Mouse (Mus musculus): Measurements from ENCODE around the gene Eif5a. TPM values are rescaled to one million over a fixed set of nuclear protein-coding genes. Genes with fewer than 3 reads are reported as not detected.

Gene Eif5a
- polyA plus RNA-seq, 1 experiment from 2014 or later = 2,006 TPM

DNA sequence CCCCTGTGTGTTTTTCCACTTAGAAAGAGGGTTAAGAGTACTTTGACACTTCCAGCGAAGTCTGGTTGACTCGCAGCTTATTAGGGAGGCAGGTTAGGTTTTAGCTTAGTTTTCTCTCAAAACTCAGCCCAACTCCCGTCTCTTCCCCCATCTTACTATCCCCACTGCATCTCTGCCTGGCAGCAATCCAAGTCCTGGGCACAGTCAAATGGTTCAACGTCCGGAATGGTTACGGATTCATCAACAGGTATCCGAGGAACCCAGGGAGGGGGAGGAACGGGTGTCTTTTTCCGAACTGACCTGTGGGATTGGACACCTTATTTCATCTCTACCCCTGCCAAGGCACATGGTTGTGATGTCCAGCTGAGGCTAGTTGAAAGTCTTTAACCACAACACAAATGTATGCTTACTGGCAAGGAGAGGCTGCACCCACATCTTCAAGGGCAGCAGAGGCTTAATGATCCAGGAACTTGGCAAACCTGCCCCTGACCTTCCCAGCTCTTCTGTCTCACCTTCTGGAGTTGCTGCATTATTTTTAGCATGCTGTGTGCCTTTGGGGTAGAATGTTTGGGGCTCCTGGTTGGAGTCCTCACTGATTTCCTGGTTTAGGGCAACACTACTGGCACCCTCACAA, 15.1 kb upstream of the Eif5a start:
- H3K36me3 ChIP-seq (ENCODE audit: insufficient read depth) = 0 out of 2 replicates have a peak, but pooled peaks cover under 1% of the 10 kb centered on the region
- peaks cover 28% of the 10 kb centered on the region for H3K27me3 ChIP-seq (ENCODE audit: insufficient read depth, low read length)
- TF ChIP-seq CTCF (IDR thresholded peaks at IDR 0.05; ENCODE audit: low read depth) = no peak
- DNase-seq = no peak
- peaks cover 6% of the 10 kb centered on the region; the same call in 1 of the 2 replicates for H3K4me1 ChIP-seq (ENCODE audit: insufficient read depth)
- no peak for ATAC-seq (ENCODE audit: insufficient read depth)
- peak overlapping the region; percentile 54; the same call in 1 of the 2 replicates for H3K4me3 ChIP-seq (ENCODE audit: low read depth, low read length)
- no peak overlapping the region for H3K27ac ChIP-seq (ENCODE audit: low read depth)
- H3K9me3 ChIP-seq (ENCODE audit: low read depth, low read length) = no peaks in the 10 kb centered on the region
- H3K9ac ChIP-seq = no peak overlapping the region
- H3K4me2 ChIP-seq = peak overlapping the region; percentile 99
- 33% methylated on average over 9 of the region's 9 CpGs for WGBS

DNA sequence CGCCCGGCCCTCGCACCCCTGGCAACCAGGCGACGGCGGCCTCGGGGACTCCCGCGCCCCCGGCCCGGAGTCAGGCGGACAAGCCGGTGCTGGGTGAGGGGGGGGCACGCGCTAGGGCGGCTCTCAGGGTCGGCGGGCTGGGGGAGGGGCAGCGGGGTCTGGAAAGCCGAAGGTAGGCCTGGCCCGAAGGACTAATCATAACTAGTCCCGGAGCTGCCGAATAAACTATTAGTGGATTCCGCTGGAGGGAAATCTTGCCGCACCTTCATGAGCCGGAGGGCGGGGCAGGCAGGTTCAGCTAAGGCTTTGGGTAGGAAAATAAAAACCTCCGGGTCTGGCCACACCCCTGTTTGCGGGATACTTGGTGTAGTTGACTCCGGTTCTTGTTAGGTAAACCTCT, 14.4 kb upstream of the Eif5a start:
- H3K4me3 ChIP-seq (ENCODE audit: low read depth, low read length) = peak overlapping the region; percentile 54
- peak overlapping the region; percentile 99 for H3K4me2 ChIP-seq
- peak overlapping the region; percentile 58 for H3K9ac ChIP-seq
- no peak for TF ChIP-seq CTCF (IDR thresholded peaks at IDR 0.05; ENCODE audit: low read depth)
- 1% methylated on average over 30 of the region's 30 CpGs for WGBS
- H3K36me3 ChIP-seq (ENCODE audit: insufficient read depth) = no peaks in the 10 kb centered on the region
- DNase-seq (peak; percentile 39), ATAC-seq (ENCODE audit: insufficient read depth) (no peak)
- H3K9me3 ChIP-seq (ENCODE audit: low read depth, low read length) = no peaks in the 10 kb centered on the region
- H3K27ac ChIP-seq (ENCODE audit: low read depth) = no peak overlapping the region
- H3K4me1 ChIP-seq (ENCODE audit: insufficient read depth) = peaks cover 6% of the 10 kb centered on the region; the same call in 1 of the 2 replicates
- peaks cover 28% of the 10 kb centered on the region for H3K27me3 ChIP-seq (ENCODE audit: insufficient read depth, low read length)

- H3K9me3 ChIP-seq (ENCODE audit: low read depth, low read length) = no peaks in the 10 kb centered on the region
- H3K27ac ChIP-seq (ENCODE audit: low read depth) = peak within 1 kb of the TSS; percentile 24; the same call in 1 of the 2 replicates
- ATAC-seq (ENCODE audit: insufficient read depth) = peak; percentile 79
- WGBS = 2% methylated on average over 35 of the region's 62 CpGs
- H3K36me3 ChIP-seq (ENCODE audit: insufficient read depth) = no peaks in the 10 kb centered on the region
- peak within 1 kb of the TSS; percentile 99 for H3K4me2 ChIP-seq
- no peak for TF ChIP-seq CTCF (IDR thresholded peaks at IDR 0.05; ENCODE audit: low read depth)
- H3K4me3 ChIP-seq (ENCODE audit: low read depth, low read length) = peak within 1 kb of the TSS; percentile 54
- H3K4me1 ChIP-seq (ENCODE audit: insufficient read depth) = peaks cover 6% of the 10 kb centered on the region; the same call in 1 of the 2 replicates
- peak; percentile 88 for DNase-seq
- peak within 1 kb of the TSS; percentile 58 for H3K9ac ChIP-seq
- H3K27me3 ChIP-seq (ENCODE audit: insufficient read depth, low read length) = peaks cover 28% of the 10 kb centered on the region
Measured at GRCm38 (mm10) chr11:69935137-69935879, 13.6 kb upstream of the Eif5a start, which contains the start of gene Ybx2. Gene Ybx2 (plus strand): TSS chr11:69935796.

- H3K9ac ChIP-seq = no peak overlapping the region
- TF ChIP-seq CTCF (IDR thresholded peaks at IDR 0.05; ENCODE audit: low read depth) = no peak
- no peak for DNase-seq
- H3K4me3 ChIP-seq (ENCODE audit: low read depth, low read length) = peak overlapping the region; percentile 54; the same call in 1 of the 2 replicates
- H3K4me2 ChIP-seq = peak overlapping the region; percentile 99
- H3K36me3 ChIP-seq (ENCODE audit: insufficient read depth) = no peaks in the 10 kb centered on the region
- H3K9me3 ChIP-seq (ENCODE audit: low read depth, low read length) = no peaks in the 10 kb centered on the region
- H3K4me1 ChIP-seq (ENCODE audit: insufficient read depth) = peaks cover 6% of the 10 kb centered on the region; the same call in 1 of the 2 replicates
- no peak for ATAC-seq (ENCODE audit: insufficient read depth)
- H3K27me3 ChIP-seq (ENCODE audit: insufficient read depth, low read length) = peaks cover 28% of the 10 kb centered on the region
- H3K27ac ChIP-seq (ENCODE audit: low read depth) = no peak overlapping the region
- WGBS = 12% methylated on average over 6 of the region's 6 CpGs
Measured at GRCm38 (mm10) chr11:69934681-69935080, 12.9 kb upstream of the Eif5a start.

- DNase-seq (peak; percentile 97), ATAC-seq (ENCODE audit: insufficient read depth) (peak; percentile 63)
- H3K36me3 ChIP-seq (ENCODE audit: insufficient read depth) = no peaks in the 10 kb centered on the region
- H3K4me2 ChIP-seq = peak overlapping the region; percentile 57
- no peak overlapping the region for H3K9ac ChIP-seq
- H3K4me3 ChIP-seq (ENCODE audit: low read depth, low read length) = peak overlapping the region; percentile 20
- H3K27ac ChIP-seq (ENCODE audit: low read depth) = no peak overlapping the region
- no peaks in the 10 kb centered on the region for H3K9me3 ChIP-seq (ENCODE audit: low read depth, low read length)
- TF ChIP-seq CTCF (IDR thresholded peaks at IDR 0.05; ENCODE audit: low read depth) = peak; percentile 95
- 1% methylated on average over 18 of the region's 18 CpGs for WGBS
- peaks cover 28% of the 10 kb centered on the region for H3K27me3 ChIP-seq (ENCODE audit: insufficient read depth, low read length)
- peaks cover 6% of the 10 kb centered on the region; the same call in 1 of the 2 replicates for H3K4me1 ChIP-seq (ENCODE audit: insufficient read depth)
Measured at GRCm38 (mm10) chr11:69934169-69934568, 12.4 kb upstream of the Eif5a start.

GRCm38 (mm10) chr11:69933066-69933465, 11.3 kb upstream of the Eif5a start:
- WGBS = 50% methylated on average over 4 of the region's 4 CpGs
- Histone ChIP-seq H3K4me1 (ENCODE audit: insufficient read depth) (peaks cover 6% of the 10 kb centered on the region; the same call in 1 of the 2 replicates), H3K9me3 (ENCODE audit: low read depth, low read length) (no peaks in the 10 kb centered on the region)

DNA sequence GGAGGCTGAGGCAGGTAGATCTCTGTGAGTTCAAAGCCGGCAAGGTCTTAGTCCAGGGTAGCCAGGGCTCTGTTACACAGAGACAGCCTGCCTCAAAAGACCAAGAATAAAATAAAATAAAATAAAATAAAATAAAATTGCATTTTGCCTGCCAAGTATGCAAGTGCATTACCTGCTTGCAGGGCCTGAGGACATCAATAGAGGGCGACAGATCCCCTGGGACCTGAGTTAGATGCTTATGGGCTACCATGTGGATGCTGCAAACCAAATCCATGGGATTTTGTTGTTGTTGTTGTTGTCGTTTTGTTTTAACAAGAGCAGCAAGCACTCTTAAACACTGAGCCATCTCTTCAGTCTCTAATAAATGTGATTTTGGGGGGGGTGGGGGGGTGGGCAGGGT, 10.5 kb upstream of the Eif5a start:
- no peak overlapping the region for H3K4me3 ChIP-seq (ENCODE audit: low read depth, low read length)
- DNase-seq (no peak), ATAC-seq (ENCODE audit: insufficient read depth) (no peak)
- peak; percentile 40 for TF ChIP-seq CTCF (IDR thresholded peaks at IDR 0.05; ENCODE audit: low read depth)
- peaks cover 20% of the 10 kb centered on the region for H3K27me3 ChIP-seq (ENCODE audit: insufficient read depth, low read length)
- H3K9ac ChIP-seq = no peak overlapping the region
- WGBS = 39% methylated on average over 3 of the region's 3 CpGs
- no peak overlapping the region for H3K27ac ChIP-seq (ENCODE audit: low read depth)
- no peak overlapping the region for H3K4me2 ChIP-seq
- H3K9me3 ChIP-seq (ENCODE audit: low read depth, low read length) = no peaks in the 10 kb centered on the region
- no peaks in the 10 kb centered on the region for H3K36me3 ChIP-seq (ENCODE audit: insufficient read depth)
- peaks cover 6% of the 10 kb centered on the region; the same call in 1 of the 2 replicates for H3K4me1 ChIP-seq (ENCODE audit: insufficient read depth)

More at GRCm38 (mm10) chr11:69933066-69933465, 11.3 kb upstream of the Eif5a start:
- Histone ChIP-seq H3K9ac (no peak overlapping the region), H3K27me3 (ENCODE audit: insufficient read depth, low read length) (peaks cover 23% of the 10 kb centered on the region), H3K36me3 (ENCODE audit: insufficient read depth) (no peaks in the 10 kb centered on the region), H3K27ac (ENCODE audit: low read depth) (no peak overlapping the region), H3K4me2 (no peak overlapping the region), H3K4me3 (ENCODE audit: low read depth, low read length) (no peak overlapping the region)
- ATAC-seq (ENCODE audit: insufficient read depth) (no peak), DNase-seq (no peak)
- no peak for TF ChIP-seq CTCF (IDR thresholded peaks at IDR 0.05; ENCODE audit: low read depth)
